Mouse (Mus musculus) G1E-ER4 (cell line): Measurements from ENCODE around the gene Tagln. TPM values are rescaled to one million over a fixed set of nuclear protein-coding genes. Genes with fewer than 3 reads are reported as not detected.

ENCODE experiments used
- GATA1 ChIP-seq: IDR thresholded peaks from one replicate; pipeline ENCODE4 v1.8.0; 2012; ENCODE audit warnings: low read length, inconsistent platforms
- polyA plus RNA-seq: library from polyadenylated mRNA; stranded (reverse); fragments of >175 nt; gene quantifications from 2 replicates; pipeline ENCODE4 v1.2.3, GENCODE M21; 2012

The Tagln gene
- polyA plus RNA-seq, 1 experiment, result 0.03 TPM

DNA sequence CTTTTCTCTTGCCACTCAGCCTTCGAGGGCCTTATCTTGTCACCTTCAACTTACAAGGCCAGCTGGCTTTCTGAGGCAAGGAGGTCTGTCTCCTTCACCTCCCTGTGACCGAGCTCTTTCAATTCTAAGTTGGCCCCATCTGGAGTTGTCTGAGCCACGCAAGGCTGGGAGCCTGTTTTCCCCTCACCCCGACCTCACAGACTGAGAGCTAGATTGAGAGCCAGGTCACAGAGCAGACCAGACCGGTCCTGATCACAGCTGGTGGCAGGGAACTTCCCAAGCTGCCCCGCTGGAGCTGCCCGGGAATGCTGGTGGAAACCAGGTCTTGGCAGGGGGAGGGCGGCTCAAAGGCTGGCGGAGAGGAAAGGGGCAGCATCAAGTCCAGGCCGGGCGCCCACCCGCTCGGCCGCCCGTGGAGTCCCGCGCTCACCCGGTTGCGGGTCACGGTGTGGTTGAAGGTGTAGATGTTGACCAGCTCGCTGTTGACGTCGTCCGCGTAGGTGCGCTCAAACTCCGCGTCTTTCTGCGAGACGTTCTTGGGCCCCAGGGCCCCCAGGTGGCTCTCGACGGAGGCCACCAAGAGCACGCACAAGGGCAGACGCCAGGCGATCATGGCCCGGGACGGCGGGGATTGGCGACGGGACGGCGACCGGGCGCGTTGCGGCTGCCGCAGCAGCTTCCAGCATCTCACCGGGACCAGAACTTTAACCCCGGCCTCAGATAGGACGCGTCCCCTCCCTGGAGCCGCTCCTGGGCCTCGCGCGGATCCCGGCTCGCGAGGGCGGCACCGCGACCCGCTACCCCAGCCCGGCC lies 18.6 kb upstream of the Tagln start:
- TF ChIP-seq GATA1, result no peak

DNA sequence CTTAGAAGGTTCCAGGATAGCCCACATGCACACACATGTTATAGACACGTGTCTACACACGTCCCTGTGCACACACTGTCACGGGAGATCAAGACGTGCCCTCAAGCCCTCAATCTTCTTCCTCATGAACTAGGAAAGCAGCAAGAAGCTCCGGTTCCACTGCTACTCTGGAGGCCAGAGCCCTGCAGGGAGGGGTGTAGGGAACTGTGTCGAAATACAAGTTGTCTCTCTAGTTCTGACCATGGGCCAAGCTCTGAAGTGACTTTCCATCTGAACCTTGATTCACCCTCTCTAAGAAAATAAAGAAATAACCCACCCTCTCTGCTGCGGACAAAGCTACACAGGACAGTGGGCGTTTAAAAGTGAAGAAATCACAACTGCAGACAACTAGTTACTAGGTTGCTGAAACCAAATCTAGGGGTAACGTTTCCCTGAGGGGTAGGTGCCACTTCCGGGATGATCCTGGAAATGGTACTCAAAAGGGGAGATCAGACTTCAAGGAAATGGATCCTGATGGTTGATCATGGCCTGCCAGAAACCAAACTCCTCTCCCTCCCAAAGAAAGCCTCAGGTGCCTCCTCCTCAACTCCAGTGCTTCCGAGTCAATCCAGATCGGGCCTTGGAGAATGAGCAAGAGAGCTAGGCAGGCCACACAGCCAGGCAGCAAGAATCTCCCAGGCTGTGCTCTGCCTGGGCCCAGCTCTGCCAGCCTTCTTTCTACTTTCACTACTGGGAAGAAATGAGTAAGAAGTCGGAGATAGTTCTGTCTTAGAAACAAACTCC lies 17.8 kb upstream of the Tagln start:
- TF ChIP-seq GATA1, result no peak

DNA sequence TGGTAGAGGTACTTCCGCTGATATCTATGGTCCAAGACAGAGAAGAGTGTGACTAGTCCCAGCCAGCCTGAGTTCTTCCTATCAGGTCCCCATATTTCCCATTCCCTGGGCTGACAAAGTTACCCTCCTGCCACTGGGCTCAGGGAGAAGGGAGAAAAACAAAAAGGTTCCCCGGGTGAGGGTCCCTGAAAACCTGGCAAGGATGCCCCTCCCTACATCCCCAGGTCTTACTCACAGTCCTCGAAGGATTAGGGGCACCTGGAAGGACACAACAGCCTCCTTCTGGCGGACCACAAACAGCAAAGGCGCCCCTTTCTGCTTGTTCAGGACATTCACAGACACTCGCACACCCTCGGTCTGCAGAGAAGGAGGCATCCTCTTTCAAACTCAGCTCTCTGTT lies 17.0 kb upstream of the Tagln start:
- TF ChIP-seq GATA1, result no peak

DNA sequence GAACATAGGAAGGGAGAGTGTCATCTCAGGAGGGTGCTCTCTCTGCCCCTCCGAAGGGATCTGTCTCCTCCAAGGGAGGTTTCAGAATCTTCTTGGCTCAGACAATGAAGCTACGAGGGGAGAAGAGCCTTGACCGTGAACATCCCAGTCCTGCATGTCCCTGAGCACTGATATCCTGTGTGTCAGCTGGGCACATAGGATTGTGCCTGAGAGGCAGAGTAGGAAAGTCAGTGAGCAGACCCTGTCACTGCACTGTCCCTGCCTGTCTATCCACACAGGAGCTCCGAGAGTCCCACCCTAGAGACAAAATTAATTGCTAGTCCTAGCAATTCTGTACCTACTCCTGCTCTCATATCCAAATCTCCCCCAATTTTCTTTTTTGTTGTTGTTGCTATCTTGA lies 16.2 kb upstream of the Tagln start:
- no peak for TF ChIP-seq GATA1

DNA sequence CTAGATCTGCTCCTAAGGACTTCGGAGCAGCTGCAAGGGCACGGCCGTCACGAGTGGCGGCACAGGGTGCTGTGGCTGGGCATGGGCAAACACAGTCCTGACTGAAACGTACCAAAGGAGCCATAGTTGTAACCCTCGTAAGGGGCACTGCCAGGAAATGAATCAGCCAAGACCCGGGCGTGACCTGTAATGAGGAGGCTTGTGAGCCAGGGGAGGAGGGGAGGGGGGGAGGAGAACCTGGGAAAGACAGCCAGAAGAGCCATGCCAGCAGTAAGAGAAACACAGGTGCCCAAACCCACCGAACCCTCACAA lies 11.0 kb upstream of the Tagln start:
- no peak for TF ChIP-seq GATA1

DNA sequence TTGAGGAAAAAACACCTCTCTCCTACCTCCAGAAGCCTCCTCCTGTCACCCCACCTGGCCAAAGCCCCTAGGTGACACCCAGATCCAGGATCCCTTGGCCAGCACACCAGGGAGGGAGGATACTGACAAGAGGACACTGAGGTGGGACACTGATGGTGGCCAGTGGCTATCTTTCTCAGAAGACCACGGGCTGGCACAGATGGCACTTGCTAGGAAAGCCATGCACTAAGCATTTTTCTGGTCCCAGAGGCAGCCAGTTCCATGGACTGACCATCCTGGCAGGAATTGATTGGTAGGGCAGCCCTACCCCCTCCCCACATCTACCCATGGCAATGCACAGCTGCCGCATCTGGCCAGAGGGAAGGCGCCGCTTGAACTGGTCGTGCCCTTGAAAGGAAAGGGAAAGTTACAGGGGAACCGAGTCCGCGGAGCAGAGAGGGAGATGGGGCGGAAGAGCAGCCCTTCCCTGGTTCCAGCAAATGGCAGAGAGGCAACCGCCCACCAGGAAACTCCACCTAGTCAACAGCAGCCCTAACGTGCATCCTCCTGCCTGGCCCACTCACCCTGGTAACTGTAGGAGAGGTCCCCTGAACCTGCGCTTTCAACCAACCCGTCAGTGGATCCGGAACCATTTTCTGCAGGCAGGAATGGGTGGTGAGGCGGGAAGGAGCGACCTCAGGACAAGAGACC lies 10.5 kb upstream of the Tagln start:
- no peak for TF ChIP-seq GATA1

DNA sequence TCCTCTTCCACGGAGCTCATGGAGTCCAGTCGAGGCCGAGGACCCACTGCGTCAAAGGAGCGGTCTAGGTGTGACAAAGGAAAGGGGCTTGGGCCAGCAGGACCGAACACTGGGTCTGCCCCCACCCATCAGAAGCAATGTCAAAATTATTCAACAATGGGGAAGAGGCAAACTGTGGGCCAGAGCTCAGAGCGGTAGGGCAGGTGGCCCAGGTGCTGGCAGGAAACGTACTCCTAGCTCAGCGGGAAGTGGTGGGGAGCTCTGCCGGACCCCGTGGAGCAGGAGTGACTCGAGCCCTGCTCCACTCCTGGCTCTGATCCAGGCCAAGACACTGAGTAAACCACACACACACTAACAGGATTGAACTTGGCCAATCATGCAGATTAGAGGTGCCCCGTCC lies 9.9 kb upstream of the Tagln start:
- TF ChIP-seq GATA1, result no peak

DNA sequence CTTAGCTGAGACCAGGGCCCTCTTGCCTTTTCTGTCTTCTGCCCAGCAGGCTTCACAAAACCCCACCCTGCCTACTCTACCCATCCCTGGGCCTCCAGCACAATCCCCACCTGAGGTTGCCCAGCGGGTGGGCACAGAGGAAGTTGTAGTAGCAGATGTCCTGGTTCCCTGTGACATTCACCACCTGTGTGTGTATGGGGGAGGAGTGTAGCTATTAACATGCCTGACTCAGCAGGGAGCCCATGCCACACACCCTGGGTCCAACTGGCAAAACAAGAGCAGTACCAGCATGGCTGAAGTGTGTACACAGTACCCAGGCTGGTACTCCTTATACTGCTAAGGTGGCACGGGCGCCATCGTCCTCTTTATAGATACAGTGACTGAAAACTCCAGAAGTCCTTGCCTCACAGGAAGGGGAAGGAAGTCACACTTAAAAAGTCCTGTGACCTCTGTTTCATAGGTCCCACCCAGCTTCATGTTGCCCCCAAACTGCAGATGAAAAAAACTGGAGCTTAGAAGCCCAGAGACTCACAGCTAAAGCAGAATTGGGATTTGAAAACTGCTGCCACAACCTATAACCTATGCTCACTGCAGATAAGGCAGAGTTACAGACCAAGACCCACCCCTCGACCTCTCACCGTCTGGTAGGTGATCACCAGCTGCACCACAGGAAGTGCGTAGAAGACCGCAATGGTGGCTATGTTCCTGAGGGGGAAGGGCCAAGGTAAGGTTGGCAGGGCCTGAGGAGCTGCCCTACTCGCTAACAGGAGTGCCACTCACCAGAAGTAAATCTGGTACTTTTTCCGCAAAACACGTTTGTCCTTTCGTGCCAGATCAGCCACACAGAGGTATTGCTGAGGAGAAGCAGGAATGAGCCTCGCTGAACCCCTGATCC lies 8.9 kb upstream of the Tagln start:
- no peak for TF ChIP-seq GATA1

DNA sequence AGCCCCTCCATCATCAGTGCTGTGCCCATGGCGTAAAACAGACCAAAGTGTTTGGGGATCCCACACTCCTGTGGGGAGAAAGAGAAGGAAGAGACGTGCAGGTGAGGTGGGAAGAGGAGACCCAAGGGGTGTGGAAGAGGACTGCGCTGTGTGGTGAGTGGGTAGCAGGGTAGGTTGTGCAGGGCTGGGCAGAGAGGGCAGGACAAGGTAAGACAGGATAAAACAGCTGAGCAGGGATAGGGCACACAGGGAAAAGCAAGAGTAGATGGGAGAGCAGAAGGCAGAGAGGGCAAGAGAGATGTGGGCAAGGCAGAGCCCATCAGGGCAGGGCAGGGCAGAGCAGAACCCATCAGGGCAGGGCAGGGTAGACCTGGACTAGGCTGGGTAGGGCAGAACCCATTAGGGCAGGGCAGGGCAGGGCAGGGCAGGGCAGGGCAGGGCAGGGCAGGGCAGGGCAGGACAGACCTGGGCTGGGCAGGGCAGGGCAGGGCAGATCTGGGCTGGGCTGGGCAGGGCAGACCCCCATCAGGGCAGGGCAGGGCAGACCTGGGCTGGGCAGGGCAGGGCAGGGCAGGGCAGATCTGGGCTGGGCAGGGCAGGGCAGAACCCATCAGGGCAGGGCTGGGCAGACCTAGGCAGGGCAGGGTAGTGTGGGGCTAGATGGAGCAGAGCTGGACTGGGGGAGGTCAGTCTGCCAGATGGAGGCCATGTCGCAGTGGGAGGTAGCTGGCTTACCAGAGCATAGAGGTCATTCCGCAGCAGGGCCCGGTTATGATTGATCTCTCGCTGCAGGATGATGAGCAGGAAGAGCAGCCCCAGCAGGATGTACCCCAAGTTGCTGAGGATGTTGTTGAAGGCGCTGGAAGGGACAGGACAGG lies 8.0 kb upstream of the Tagln start:
- TF ChIP-seq GATA1, result no peak

DNA sequence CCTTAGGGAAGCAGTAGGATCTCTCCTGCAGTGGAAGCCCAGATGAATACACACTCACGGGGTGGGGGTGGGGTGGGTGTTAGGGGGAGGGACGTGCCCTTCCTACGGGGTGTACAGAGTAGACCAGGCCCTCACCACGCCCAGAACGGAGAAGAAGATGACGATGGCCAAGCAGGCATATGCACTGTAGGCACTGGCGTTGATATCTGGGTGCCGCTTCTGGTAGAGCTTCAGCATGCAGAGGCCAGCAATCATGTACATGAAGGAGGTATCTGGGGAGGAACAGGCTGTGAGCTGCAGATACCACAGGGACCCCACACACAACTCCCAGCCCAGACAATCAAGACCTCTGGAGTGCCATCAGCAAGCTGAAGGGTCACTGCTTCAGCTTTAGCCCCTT lies 7.1 kb upstream of the Tagln start:
- TF ChIP-seq GATA1, result no peak

DNA sequence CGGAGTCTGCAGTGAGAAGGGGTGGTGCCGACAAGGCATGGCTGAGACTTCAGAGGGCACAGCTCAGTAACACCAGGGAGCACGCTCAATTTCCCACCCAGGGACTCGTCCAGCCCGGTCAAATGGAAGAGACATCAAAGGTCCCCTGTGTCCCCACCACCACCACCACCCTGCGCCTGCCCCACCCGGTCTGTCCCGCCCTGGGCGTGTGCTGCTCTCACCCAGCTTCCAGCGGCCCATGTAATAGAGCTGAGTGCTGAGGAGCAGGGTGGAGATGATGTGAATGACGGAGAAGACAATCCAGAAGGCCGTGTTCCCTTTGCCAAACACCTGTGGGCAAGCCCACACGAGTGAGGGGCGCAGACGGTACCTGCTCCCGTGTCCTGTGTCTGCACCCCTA lies 6.6 kb upstream of the Tagln start:
- no peak for TF ChIP-seq GATA1

DNA sequence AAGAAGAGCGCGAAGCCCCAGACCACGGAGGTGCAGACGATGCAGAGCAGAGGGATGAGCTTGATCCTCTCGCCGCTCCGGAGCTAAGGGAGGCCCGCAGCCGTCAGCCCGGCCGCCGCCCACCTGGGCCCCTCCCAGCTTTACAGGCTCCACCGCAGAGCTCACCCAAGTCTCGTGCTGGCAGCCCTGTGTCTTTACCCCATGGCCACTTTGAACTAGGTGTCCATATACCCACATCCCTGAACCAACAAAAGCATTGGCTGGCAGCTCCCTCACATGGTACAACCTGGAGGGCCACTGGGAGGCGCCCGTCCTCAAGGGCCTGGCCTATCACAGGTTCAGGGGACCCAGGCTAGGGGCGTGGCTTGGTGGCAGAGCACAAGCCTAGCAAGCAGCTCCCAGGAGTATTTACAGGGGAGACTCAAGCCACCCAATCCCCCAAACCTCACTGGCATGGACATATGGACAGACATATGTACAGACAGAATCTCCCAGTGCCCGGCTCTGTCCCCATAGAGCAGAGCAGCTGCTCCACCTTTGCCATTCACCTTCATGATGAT lies 5.6 kb upstream of the Tagln start:
- no peak for TF ChIP-seq GATA1

DNA sequence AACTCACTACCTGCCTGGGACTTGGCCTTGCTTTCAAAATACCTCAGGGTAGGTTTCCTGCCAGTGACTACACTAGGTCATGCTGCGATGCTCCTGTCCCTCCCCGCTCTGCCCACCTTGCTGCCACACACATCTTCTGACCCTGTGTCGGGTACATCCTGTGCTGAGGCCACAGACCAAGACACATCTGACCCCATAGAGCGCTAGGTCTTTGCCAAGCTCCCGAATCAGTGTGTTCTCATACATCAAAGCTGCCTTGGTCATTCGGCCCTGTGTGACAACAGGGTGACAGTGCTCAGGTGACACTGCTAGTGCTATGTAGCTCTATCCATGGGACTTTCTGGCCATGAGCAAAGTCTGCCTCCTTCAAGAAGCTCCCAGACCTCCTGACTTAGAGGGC lies 3.9 kb upstream of the Tagln start:
- no peak for TF ChIP-seq GATA1

DNA sequence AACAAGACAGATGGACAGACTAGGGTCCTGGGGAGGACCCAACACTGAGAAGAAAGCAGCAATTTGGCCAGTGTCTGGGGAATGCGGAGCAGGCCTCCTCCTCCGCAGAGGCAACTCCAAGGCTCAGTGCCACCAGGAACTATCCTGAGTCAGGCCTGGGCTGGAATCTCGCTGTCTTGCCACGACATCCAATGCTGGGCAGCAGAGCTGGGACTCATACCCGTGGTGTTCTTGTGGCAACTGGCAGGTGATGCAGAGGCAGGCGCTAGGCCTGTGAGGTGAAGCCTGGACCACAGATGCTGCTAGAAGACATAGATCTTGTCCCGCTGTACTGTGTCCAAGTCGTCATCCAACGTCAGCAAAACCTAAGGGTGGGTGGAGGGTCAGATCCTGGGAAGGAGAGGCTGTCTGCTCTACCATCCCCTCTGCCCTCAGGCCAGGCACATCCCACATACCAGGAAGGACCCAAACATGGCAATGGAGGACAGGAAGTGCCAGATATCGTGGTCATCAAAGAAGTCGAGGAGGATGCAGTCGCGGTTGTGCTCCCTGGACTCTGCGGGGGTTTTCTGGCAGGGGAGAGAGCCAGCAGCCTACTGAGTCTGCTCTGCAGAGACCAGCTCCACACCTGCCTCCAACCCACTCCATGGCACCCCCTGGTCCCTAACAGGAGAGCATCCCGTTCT lies 3.2 kb upstream of the Tagln start:
- TF ChIP-seq GATA1, result no peak

DNA sequence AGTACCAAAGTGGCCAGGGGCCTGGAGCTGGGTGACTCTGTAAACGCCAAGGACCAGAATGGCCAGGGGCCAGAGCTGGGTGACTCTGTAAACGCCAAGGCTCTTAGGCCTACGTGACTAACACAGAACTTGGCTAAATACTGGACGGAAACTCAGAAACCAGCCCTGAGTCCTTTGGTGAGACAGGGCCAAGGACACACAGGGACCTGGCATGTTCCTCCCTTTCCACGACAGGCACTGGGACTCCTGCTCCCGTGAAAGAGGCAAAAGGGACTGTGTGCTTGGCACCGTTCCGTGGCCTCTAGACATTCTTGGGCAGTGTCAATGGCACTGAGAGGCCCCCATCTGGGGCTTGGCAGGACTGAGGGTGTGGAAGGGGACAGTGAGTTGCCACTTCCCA lies 2.2 kb upstream of the Tagln start:
- TF ChIP-seq GATA1, result no peak
